Mouse (Mus musculus) gastrocnemius, postnatal 25 days (tissue): ENCODE results near the gene Vps11. TPM values are rescaled to one million over a fixed set of nuclear protein-coding genes. Genes with fewer than 3 reads are reported as not detected.
"Not testable (repeated sequence)": the region's sequence is repeated elsewhere in the genome, so short reads cannot be mapped to it uniquely, and the experiment has no call there.

Source experiments
- DNase-seq: peaks from one replicate; pipeline ENCODE4 v3.0.0; 2022
- total RNA-seq, 2 experiments: library from RNA; stranded (reverse); gene quantifications; 1 replicate in 1 of 2; 2 replicates in 1 of 2; pipeline ENCODE4 v1.2.3; 2021

Vps11 gene
- total RNA-seq, 2 experiments from 2014 or later: 13.5 to 14.5 TPM

DNA sequence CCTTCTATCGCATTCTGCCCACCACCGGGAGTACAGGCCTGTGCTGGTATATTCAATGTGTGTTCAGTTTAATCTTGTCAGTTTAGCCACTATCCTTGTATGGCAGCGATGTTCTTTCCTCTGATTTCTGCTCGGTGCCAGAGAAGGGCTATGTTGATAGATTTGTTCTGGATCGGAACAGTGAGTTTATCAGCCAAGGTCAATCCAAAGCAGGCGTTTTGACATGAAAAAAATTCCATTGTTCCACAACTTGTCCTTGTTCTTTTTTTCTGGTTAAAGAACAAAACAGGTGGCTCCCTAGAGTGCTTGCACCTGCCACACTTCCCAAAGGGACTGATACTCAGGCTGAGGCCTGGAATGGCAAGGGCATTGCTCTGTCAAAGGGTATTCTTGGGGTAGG, 14.7 kb upstream of the Vps11 start:
- no peak for DNase-seq

- DNase-seq: no peak
Observed at GRCm38 (mm10) chr9:44373386-44373785, 11.9 kb upstream of the Vps11 start.

DNA sequence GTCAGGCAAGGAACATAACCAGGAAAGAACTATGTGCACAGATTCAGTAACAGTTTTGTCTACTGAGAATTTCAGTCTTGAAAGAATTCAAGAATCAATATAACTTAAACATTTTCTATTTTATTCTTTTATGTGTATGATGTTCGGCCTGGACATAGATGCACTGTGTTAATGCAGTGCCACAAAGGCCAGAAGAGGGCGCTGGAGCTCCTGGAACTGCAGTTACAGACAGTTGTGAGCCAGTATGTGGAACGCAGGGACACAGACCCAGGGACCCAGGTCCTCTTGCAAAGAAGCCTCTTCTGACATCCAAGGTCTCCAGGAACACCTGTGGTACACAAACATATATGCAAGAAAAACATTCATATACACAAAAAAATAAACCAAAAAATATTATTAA, 3.0 kb upstream of the Vps11 start:
- DNase-seq: no peak

DNA sequence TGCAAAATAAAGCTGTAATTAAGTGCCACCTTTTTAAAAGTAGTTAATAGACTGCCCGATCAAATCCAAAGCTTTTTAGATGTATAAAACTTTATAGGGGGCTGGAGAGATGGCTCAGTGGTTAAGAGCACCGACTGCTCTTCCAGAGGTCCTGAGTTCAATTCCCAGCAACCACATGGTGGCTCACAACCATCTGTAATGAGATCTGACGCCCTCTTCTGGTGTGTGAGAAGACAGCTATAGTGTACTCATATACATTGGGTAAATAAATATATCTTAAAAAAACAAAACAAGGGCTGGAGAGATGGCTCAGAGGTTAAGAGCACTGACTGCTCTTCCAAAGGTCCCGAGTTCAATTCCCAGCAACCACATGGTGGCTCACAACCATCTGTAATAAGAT, 461 bp upstream of the Vps11 start:
- DNase-seq: not testable (repeated sequence)

GRCm38 (mm10) chr9:44357207-44357606, 4.3 kb downstream of the Vps11 start:
- DNase-seq: no peak

DNA sequence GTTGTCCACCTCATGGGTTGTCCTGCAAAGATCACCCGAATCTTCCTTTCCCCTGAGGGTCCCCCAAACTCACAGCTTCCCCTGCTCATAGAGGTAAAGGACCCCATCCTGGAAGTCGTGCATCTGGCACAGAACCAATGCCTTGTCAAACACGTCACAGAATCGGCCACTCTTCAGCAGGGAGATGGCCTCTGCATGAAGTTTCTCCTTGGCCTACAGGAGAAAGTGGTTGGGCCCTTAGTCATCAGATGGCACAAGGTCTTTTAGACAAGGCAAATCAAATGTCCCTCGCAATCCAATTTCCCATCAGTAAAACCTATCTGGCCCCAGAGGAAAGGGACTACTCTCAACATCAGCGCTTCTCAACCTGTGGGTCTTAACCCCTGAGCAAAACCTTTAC, 8.3 kb downstream of the Vps11 start:
- no peak for DNase-seq

DNA sequence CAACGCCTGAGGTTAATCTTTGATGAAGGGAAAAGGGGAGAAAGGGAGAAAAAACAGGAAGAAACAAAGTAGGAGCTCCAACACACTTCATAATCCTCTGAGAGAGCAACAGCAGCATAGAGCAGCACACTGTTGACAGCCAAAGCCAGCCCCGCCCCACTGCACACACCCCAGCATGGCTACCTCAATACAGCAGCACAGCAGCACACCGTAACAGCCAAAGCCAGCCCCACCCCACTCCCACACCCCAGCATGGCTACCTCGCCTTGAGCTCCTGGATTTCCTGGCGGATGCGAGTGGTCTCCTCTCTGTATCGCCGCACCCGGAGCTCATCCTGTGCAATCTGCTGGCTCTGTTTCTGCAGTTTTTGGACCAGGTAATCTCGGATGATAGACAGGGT, 9.1 kb downstream of the Vps11 start:
- DNase-seq: no peak

DNA sequence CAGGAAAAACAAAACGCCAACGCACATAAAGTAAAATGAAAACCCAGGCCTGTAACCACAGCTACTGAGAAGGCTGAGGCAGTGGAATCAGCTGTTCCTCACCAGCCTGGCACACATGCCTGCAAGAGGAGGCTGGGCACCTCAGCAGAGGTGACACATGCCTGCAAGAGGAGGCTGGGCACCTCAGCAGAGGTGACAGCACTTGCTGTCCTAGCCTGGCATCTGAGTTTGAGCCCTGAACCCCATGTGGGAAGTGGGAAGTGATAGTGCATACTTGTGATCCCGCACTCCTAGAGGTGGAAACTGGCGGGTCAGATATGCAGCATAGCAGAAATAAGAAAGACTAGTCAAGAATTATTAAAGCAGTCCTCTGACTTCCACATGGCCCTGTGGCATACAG, 10.1 kb downstream of the Vps11 start:
- DNase-seq: no peak

- no peak for DNase-seq
Observed at GRCm38 (mm10) chr9:44348546-44348945, 12.9 kb downstream of the Vps11 start.

GRCm38 (mm10) chr9:44347621-44348020, 13.8 kb downstream of the Vps11 start:
- DNase-seq: no peak

DNA sequence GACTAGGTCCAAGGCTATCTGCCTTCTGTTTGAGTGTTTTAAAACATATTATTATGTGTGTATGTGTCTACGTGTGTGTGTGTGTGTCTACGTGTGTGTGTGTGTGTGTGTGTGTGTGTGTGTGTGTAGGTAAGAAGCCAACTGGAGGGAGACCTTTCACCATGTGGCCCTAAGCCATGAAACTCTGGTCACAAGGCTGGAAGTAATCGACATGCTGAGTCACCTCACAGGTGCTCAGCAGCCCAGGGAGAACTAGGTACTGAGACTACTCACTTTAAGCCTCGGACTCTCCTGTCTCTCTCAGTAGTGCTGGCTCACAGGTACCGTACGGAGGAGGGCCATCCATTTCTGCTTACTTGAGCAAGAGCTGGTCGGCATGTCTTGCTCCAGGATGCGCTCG, 14.3 kb downstream of the Vps11 start:
- no peak for DNase-seq

DNA sequence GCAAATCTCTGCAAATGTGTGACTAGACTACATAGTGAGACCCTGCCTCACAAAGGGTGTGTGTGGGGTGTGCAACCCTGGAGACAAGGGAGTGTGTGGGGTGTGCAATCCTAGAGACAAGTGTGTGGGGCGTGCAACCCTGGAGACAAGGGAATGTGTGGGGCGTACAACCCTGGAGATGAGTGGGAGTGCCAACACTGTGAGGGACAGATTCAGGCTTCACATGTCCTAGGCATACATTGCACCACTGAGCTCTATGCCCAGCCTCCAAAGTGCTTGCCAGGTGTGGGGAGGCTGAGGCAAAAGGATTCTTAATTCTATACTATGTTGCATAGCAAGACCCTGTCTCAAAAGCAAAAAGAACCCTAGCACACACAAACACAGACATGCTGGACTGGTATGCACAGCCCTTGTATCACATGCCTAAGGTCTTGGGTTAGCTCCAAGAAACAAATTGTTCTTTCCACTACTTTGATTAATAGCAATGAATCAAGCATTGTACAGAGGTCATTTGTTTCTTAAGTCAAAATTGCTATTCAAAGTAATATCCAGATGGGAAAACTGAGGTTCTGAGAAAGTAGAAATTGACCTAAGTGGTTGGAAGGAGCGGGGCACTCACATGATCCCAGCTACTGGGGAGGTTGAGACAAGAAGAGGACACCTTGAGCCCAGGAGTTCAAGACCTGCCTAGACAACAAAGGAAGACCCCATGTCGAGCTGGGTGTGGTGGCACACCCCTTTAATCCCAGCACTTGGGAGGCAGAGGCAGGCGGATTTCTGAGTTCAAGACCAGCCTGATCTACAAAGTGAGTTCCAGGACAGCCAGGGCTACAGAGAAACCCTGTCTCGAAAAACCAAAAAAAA, 15.7 kb downstream of the Vps11 start:
- DNase-seq: no peak

DNA sequence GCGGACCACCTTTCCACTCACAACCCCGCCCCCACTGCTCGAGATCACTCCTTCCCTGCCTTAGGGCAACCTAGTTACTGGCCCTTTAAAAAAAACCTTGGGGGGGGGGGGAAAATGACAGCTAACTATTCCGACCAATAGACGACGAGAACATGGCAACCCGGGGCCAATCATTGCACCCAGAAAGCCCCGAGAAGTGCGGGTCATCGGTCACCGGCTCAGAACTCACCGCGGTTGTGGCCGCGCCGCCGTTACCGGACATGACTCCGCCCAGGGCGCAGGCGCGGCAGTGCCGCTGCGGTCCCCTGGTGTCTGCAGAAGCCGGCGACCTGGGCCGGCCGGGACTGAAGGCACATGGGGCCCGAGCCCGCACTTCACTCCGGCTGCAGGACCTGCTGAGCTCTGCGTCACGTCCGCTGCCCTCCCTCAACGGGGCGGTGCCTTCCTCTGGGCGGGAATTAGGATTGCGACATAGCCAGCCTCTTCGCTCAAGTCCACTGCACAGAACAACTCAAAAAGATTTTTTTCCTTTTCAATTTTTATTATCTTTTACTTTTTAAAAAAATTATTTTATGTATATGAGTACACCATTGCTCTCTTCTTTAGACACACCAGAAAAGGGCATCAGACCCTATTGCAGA, 17.6 kb downstream of the Vps11 start, which contains the start of gene Hmbs:
Gene Hmbs, minus strand, starts transcription at position 448 of the 641 bp plus-strand sequence.
- peak; percentile 92 for DNase-seq

GRCm38 (mm10) chr9:44343290-44343689, 18.2 kb downstream of the Vps11 start:
- no peak for DNase-seq

DNA sequence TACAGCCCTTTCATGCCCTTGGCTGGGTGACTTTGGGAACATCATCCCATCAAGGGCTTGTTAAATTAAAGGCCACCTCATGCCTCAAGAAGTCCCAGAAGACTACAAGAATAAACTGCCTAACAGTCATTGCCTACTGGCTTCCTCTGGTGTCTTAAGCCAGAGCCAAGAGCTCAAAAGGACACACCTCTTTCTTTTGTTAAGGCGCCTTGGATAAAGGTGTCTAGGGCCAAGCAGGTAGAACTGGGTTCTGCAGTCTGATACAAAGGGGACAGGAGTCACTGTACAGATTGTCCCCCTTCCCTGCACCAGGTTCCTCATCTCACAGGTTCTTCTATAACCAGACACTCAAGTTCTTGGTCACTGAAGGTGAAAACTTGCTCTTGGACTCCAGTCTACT, 18.9 kb downstream of the Vps11 start:
- DNase-seq: no peak

DNA sequence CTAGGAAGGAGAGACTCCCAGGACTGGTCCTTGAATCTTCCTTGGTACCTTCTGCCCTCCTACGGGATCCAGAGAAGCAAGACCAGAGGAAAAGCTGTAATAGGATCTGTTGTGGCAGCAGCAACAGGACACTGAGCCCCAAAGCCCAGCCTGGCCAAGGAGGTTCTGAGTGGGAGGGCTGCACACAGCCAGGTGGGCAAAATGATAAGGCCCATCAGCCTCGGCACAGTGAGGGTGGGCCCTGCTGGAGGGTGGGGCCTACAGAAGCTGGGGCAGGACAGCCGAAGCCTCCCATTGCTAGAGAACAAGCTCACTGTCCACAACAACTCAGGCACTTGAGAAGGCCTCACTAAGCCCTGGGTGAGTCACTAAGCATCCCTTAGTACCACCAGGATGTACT, 19.3 kb downstream of the Vps11 start:
- no peak for DNase-seq

- DNase-seq: no peak
Observed at GRCm38 (mm10) chr9:44341487-44341886, 20.0 kb downstream of the Vps11 start.

GRCm38 (mm10) chr9:44338574-44338973, 22.9 kb downstream of the Vps11 start:
- no peak for DNase-seq

DNA sequence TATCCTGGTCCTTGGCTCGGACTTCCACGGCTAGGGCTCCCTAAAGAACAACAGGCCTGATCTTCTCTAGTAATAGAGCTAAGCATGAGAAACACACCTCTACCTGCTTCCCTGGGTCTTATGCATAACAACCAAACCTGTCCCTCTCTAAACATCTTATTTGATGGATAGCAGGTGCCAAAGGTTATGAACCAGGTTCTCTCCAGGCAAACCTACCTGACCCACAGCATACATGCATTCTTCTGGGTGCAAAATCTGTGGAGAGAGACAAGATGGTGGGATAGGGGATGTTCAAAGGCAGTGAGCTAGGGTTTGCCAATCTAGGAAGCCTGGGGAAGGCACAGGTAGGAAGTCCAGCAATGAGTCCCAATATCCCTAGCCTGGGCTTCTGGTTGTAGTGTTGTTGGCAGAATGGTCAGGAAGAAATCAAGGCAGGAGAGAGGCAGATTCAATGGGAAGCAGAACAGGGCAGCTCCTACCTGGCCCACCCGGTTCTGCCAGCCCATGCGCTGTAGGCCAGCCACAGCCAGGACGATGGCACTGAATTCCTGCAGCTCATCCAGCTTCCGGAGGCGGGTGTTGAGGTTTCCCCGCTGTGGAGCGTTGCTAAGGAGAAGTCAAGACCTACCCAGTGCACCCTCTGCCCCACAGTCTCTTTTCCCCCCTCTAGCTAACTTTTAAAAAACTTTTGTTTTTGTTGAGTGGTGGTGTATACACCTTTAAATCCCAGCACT, 23.9 kb downstream of the Vps11 start:
- no peak for DNase-seq

- no peak for DNase-seq
Observed at GRCm38 (mm10) chr9:44336964-44337363, 24.5 kb downstream of the Vps11 start.

GRCm38 (mm10) chr9:44336513-44336912, 25.0 kb downstream of the Vps11 start:
- DNase-seq: not testable (repeated sequence)

DNA sequence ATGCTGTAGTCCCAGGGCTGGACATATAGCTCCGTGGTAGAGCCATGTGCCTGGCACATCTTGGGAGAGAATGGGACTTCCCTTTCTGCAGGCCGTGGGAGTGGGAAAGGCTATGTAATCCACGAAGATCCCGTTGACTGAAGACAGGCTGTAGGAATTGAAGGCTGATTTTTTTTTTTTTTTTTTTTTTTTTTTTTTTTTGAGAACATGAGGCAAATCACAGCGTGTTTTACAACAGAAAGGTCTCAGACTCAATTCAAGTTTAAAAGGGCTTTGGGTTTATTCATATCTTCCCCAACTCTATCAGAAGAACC, 25.4 kb downstream of the Vps11 start:
- no peak for DNase-seq
